Mouse (Mus musculus): ENCODE results near the gene Msh3. TPM values are rescaled to one million over a fixed set of nuclear protein-coding genes. Genes with fewer than 3 reads are reported as not detected.
"Not testable (repeated sequence)": the region's sequence is repeated elsewhere in the genome, so short reads cannot be mapped to it uniquely, and the experiment has no call there.

Gene Msh3
- polyA plus RNA-seq, 1 experiment from 2014 or later: 37.5 TPM

GRCm38 (mm10) chr13:92232076-92232938, 122.5 kb downstream of the Msh3 start:
- Histone ChIP-seq H3K27ac (no peak overlapping the region), H3K36me3 (replicated peaks) (peaks cover 29% of the 10 kb centered on the region), H3K4me3 (no peak overlapping the region), H3K27me3 (ENCODE audit: poor library complexity, severe bottlenecking) (no peaks in the 10 kb centered on the region), H3K4me1 (no peaks in the 10 kb centered on the region), H3K9me3 (no peaks in the 10 kb centered on the region)
- no peak for DNase-seq (ENCODE audit: extremely low spot score, low spot score)
- 92% methylated on average over 9 of the region's 9 CpGs for WGBS

GRCm38 (mm10) chr13:92228037-92228436, 126.8 kb downstream of the Msh3 start:
- no peaks in the 10 kb centered on the region for H3K9me3 ChIP-seq
- H3K4me1 ChIP-seq: no peaks in the 10 kb centered on the region
- no peak overlapping the region for H3K4me3 ChIP-seq
- H3K27me3 ChIP-seq (ENCODE audit: poor library complexity, severe bottlenecking): no peaks in the 10 kb centered on the region
- H3K36me3 ChIP-seq (replicated peaks): no peaks in the 10 kb centered on the region
- no peak overlapping the region for H3K27ac ChIP-seq
- DNase-seq (ENCODE audit: extremely low spot score, low spot score): no peak
- WGBS: 85% methylated on average over 1 of the region's 1 CpGs

DNA sequence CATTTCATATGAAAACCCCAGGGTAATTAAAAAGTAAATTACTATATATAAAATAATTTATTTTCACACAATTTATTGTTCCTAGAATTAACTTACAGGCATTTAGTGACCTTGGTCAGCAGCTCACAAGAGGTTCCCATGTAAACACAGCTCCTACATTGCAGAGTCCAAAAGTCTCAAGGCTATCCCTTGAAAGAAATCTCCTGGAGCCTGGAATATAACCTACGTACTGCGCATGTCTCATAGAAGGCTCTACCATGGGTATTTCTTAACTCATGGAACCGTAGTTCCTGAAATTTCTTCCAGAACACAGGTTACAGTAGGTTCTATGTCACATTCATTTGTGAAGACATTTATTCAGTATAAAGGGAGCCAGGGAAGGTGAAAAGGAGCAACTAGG, 131.2 kb downstream of the Msh3 start:
- H3K4me3 ChIP-seq: no peak overlapping the region
- 98% methylated on average over 3 of the region's 3 CpGs for WGBS
- H3K27ac ChIP-seq: no peak overlapping the region
- no peak for DNase-seq (ENCODE audit: extremely low spot score, low spot score)
- peaks cover 33% of the 10 kb centered on the region for H3K36me3 ChIP-seq (replicated peaks)
- no peaks in the 10 kb centered on the region for H3K9me3 ChIP-seq
- no peaks in the 10 kb centered on the region for H3K4me1 ChIP-seq
- H3K27me3 ChIP-seq (ENCODE audit: poor library complexity, severe bottlenecking): no peaks in the 10 kb centered on the region

- DNase-seq (ENCODE audit: extremely low spot score, low spot score): no peak
- Histone ChIP-seq H3K4me3 (no peak overlapping the region), H3K4me1 (no peaks in the 10 kb centered on the region), H3K9me3 (no peaks in the 10 kb centered on the region), H3K27me3 (ENCODE audit: poor library complexity, severe bottlenecking) (no peaks in the 10 kb centered on the region), H3K27ac (no peak overlapping the region), H3K36me3 (replicated peaks) (peaks cover 38% of the 10 kb centered on the region)
- 95% methylated on average over 5 of the region's 5 CpGs for WGBS
Observed at GRCm38 (mm10) chr13:92222763-92223162, 132.0 kb downstream of the Msh3 start.

DNA sequence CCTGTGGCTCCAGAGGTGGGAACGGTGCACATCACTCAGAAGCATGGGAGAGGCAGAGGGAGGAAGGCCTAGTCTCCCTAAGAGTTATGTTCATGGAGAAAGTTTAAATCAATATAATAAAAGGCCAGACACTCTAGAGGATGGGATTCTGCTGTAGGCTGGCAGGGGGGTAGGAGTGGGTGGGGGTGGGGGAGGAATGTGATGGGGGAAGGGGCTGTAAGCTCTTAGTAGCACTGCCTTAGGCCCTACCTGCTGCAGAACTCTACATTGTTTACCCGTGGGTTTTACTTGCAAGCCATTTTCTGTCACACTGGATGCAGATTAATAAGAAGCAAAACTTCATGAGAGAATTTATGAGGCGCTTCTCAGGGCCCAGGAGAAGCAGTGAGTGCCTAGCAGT, 135.0 kb downstream of the Msh3 start:
- no peak for DNase-seq (ENCODE audit: extremely low spot score, low spot score)
- no peak overlapping the region for H3K27ac ChIP-seq
- H3K27me3 ChIP-seq (ENCODE audit: poor library complexity, severe bottlenecking): no peaks in the 10 kb centered on the region
- no peaks in the 10 kb centered on the region for H3K4me1 ChIP-seq
- whole genome bisulfite sequencing: 89% methylated on average over 3 of the region's 3 CpGs
- peaks cover 53% of the 10 kb centered on the region for H3K36me3 ChIP-seq (replicated peaks)
- H3K4me3 ChIP-seq: no peak overlapping the region
- no peaks in the 10 kb centered on the region for H3K9me3 ChIP-seq

DNA sequence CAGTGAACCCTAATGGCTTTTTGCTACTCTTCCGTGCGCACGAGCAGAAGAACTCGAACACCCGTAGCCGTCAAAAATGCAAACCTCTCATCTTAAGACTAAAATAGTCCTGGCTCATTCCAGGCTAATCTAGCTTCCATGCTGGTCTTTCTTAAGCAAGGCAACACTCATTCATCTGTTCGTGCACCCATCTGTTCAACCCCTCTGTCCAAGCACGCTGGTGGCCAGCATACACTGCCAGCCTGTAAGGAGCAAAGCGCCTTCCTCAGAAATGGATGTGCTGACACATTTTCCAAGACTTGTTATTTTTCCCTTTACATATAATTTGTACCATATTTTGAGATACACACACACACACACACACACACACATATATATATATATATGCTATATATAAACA, 137.6 kb downstream of the Msh3 start:
- WGBS: 94% methylated on average over 9 of the region's 9 CpGs

DNA sequence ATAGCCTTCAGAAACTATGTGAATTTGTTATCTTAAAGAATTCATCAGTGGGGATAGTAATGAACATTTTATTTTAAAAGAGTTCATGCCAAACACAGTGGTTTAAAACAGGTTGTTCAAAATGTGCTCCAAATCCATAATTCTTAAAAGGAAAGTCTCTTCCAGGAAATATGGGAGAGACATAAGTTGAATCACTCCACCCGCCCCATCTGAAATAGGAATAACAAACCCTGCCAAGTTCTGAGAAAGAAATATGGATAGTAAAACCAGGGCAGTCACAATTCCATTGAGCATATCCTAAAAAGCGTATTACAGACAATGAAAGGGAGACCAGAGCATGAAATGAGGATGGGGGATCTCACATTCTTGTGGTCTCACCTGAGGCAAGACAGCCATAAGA, 157.9 kb downstream of the Msh3 start:
- H3K4me1 ChIP-seq: no peaks in the 10 kb centered on the region
- WGBS: 86% methylated on average over 2 of the region's 2 CpGs
- H3K27ac ChIP-seq: no peak overlapping the region
- H3K36me3 ChIP-seq (replicated peaks): no peaks in the 10 kb centered on the region
- no peaks in the 10 kb centered on the region for H3K9me3 ChIP-seq
- no peak overlapping the region for H3K4me3 ChIP-seq
- no peaks in the 10 kb centered on the region for H3K27me3 ChIP-seq (ENCODE audit: poor library complexity, severe bottlenecking)
- DNase-seq (ENCODE audit: extremely low spot score, low spot score): no peak

More for the DNA sequence above, 137.6 kb downstream of the Msh3 start:
- Histone ChIP-seq H3K4me1 (no peaks in the 10 kb centered on the region), H3K9me3 (no peaks in the 10 kb centered on the region), H3K36me3 (replicated peaks) (peaks cover 71% of the 10 kb centered on the region), H3K27ac (no peak overlapping the region), H3K27me3 (ENCODE audit: poor library complexity, severe bottlenecking) (no peaks in the 10 kb centered on the region), H3K4me3 (no peak overlapping the region)
- no peak for DNase-seq (ENCODE audit: extremely low spot score, low spot score)

GRCm38 (mm10) chr13:92193806-92194205, 161.0 kb downstream of the Msh3 start:
- not testable (repeated sequence) for H3K27ac ChIP-seq; H3K9me3 ChIP-seq; H3K4me3 ChIP-seq; H3K27me3 ChIP-seq (ENCODE audit: poor library complexity, severe bottlenecking); H3K36me3 ChIP-seq (replicated peaks); H3K4me1 ChIP-seq; DNase-seq (ENCODE audit: extremely low spot score, low spot score)
- 90% methylated on average over 5 of the region's 5 CpGs for WGBS

DNA sequence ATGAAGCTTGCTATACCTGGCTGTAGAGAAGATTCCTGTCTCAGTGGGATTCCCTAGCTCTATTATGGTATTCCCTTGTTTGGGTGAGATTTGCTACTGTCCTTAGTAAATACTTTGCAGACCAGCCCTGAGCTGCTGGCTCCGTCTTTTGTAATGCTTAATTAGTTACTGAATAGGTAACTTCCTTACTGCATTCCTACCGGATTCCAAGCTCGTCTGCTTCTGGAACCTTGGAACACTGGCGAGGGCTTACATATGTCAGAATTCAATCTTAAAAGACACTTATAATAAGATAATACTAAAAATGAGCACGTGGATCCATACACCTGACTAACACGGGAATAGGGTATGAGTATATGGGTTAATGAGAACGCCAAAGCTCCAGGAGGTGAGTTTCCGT, 182.1 kb downstream of the Msh3 start:
- not testable (repeated sequence) for H3K27me3 ChIP-seq (ENCODE audit: poor library complexity, severe bottlenecking); DNase-seq (ENCODE audit: extremely low spot score, low spot score); H3K27ac ChIP-seq; H3K9me3 ChIP-seq; H3K4me3 ChIP-seq; H3K36me3 ChIP-seq (replicated peaks); H3K4me1 ChIP-seq
- WGBS: 85% methylated on average over 8 of the region's 8 CpGs

Other genes starting within 250 kb of the Msh3 start
- gene Rasgrf2, start 223.3 kb downstream of the Msh3 start, polyA plus RNA-seq (2016; fragmentation: Nextera tagmentation; extraction: Ambion mirVana): 0.02 TPM in 1 of 2 replicates, not detected in the other
- gene Gm20379, start 49.0 kb downstream of the Msh3 start, polyA plus RNA-seq (2016; fragmentation: Nextera tagmentation; extraction: Ambion mirVana): 1.0 and 1.5 TPM in 2 replicates
- 31.7 and 31.8 TPM in 2 replicates for gene Dhfr, start 277 bp downstream of the Msh3 start, polyA plus RNA-seq (2016; fragmentation: Nextera tagmentation; extraction: Ambion mirVana)
- 0.05 TPM in 2 replicates for gene Ankrd34b, start 70.9 kb upstream of the Msh3 start, polyA plus RNA-seq (2016; fragmentation: Nextera tagmentation; extraction: Ambion mirVana)
- gene Fam151b, start 129.0 kb upstream of the Msh3 start, polyA plus RNA-seq (2016; fragmentation: Nextera tagmentation; extraction: Ambion mirVana): 0.24 TPM in 1 of 2 replicates, not detected in the other
- 10.0 and 10.3 TPM in 2 replicates for gene Zfyve16, start 175.9 kb upstream of the Msh3 start, polyA plus RNA-seq (2016; fragmentation: Nextera tagmentation; extraction: Ambion mirVana)
- not detected in 2 replicates for gene Spz1, start 221.2 kb upstream of the Msh3 start, polyA plus RNA-seq (2016; fragmentation: Nextera tagmentation; extraction: Ambion mirVana)

All from forebrain, embryonic 10.5 days (tissue).